Mouse (Mus musculus): ENCODE results near the gene Art1. TPM values are rescaled to one million over a fixed set of nuclear protein-coding genes. Genes with fewer than 3 reads are reported as not detected.
A peak's percentile ranks its signal among the peaks of the same experiment; 100 is the strongest.

Gene Art1
- polyA plus RNA-seq, 1 experiment from 2014 or later, result 0.78 TPM

DNA sequence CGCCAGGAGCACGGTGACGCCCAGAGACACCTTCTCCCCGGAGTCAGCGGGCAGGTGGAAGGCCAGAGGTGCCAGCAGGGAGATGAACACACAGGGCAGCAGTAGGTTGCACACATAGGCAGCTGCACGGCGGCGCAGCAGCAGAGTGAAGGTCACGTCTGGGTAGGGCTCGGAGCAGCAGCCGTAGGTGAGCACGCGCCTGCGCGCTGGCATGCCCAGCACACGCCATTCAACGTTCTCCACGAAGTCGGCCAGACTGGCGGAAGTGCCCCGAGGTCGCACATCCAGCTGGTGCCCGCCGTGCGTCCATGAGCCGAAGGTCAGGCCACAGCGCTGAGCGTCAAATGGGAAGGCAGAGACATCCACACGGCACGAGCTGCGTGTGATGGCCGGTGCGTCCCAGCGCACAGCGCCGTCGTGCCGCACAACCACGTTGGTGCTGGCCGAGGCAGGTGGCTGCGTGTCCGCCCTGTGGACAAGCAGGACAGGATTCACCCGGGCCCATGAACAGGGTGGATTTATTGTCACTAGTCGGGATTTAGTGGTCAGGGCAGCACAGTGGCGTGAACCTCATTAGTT, 11.7 kb downstream of the Art1 start:
- H3K27ac ChIP-seq, result no peak overlapping the region
- H3K4me3 ChIP-seq, result no peak overlapping the region
- WGBS, result 82% methylated on average over 45 of the region's 45 CpGs
- no peak for DNase-seq (ENCODE audit: low spot score)
- no peaks in the 10 kb centered on the region for H3K27me3 ChIP-seq (ENCODE audit: insufficient read depth, poor library complexity, severe bottlenecking)
- H3K4me1 ChIP-seq (replicated peaks), result no peaks in the 10 kb centered on the region
- peaks cover 4% of the 10 kb centered on the region for H3K36me3 ChIP-seq
- H3K9me3 ChIP-seq, result no peaks in the 10 kb centered on the region

DNA sequence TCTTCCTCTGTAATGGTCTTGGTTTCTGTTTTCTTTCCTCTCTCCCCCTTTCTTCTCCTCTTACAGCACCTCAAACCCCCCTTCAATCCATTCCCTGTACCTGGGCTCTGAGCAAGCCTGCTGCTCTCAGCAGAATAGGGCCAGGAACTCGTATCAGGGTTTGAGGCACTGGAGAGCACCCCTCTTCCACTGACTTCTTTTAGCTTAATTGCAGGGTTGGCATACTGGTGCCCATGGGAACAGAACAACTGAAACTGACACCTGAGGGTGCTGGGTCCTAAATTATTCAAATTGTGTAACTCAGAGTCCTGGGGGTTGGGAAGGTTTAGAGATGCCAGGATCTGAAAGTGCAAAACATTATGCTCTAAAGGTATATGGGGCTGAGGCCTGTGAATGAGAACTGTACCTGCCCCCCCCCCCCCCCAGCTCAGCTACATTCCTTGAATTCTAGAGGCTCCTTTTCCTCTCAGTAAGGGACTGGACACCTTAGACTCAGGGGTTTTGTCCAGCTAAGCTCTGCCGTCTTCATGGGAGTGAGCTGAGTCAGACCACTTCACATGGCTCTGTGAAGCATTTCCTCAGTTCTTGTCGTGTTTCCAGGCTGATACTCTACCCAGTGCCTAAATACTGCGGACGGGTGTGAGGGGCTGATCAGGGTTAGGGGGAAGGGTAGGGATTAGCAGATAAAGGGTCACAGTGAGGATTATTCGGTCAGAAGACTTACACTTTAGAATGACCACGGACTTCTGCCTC, 15.2 kb downstream of the Art1 start, which contains the start of gene Chrna10:
Chrna10 (minus strand) TSS at position 250 of the 753 bp plus-strand sequence.
- 66% methylated on average over 7 of the region's 7 CpGs for WGBS
- H3K27ac ChIP-seq, result no peak within 1 kb of the TSS
- DNase-seq (ENCODE audit: low spot score), result no peak
- no peaks in the 10 kb centered on the region for H3K9me3 ChIP-seq
- no peak within 1 kb of the TSS for H3K4me3 ChIP-seq
- H3K4me1 ChIP-seq (replicated peaks), result no peaks in the 10 kb centered on the region
- no peaks in the 10 kb centered on the region for H3K27me3 ChIP-seq (ENCODE audit: insufficient read depth, poor library complexity, severe bottlenecking)
- peaks cover 38% of the 10 kb centered on the region for H3K36me3 ChIP-seq

DNA sequence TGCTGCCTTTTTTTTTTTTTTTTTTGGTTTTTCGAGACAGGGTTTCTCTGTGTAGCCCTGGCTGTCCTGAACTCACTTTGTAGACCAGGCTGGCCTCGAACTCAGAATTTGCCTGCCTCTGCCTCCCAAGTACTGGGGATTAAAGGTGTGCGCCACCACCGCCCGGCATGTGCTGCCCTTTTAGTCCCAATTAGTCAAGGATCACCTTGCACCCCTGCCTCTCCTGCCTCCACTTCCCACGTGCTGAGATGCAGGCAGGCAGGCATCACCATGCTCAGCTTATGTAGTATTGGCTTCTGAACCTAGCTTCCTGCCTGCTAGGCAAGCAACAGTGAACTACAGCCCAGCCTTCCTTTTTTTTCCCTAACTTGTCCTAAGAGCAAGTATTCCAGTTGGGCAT, 15.8 kb downstream of the Art1 start:
- H3K9me3 ChIP-seq, result no peaks in the 10 kb centered on the region
- peaks cover 45% of the 10 kb centered on the region for H3K36me3 ChIP-seq
- DNase-seq (ENCODE audit: low spot score), result no peak
- H3K27ac ChIP-seq, result no peak overlapping the region
- 79% methylated on average over 6 of the region's 6 CpGs for WGBS
- H3K4me1 ChIP-seq (replicated peaks), result no peaks in the 10 kb centered on the region
- H3K27me3 ChIP-seq (ENCODE audit: insufficient read depth, poor library complexity, severe bottlenecking), result no peaks in the 10 kb centered on the region
- H3K4me3 ChIP-seq, result no peak overlapping the region

DNA sequence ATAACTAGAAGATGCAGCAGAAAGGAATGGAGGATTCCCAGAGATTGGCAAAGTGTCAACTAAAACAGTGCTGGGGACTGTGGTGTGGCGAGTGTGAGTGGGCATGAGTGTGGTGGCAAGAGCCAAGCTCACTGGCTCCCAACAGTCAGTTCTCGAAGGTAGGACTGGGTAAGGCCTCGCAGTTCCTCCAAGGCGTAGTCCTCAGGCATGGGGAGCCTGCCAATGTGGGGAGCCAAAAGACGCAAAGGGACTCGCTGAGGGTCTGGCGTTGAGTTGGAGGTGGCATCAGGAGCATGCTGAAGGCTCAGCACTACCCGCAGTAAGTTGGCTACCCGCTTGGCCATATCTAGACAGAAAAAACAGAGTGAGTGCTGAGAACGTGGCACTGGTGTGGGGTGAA, 18.8 kb downstream of the Art1 start:
- WGBS, result 95% methylated on average over 10 of the region's 10 CpGs
- no peak for DNase-seq (ENCODE audit: low spot score)
- Histone ChIP-seq H3K4me3 (no peak overlapping the region), H3K9me3 (no peaks in the 10 kb centered on the region), H3K27me3 (ENCODE audit: insufficient read depth, poor library complexity, severe bottlenecking) (no peaks in the 10 kb centered on the region), H3K36me3 (peaks cover 74% of the 10 kb centered on the region), H3K4me1 (replicated peaks) (no peaks in the 10 kb centered on the region), H3K27ac (no peak overlapping the region)

DNA sequence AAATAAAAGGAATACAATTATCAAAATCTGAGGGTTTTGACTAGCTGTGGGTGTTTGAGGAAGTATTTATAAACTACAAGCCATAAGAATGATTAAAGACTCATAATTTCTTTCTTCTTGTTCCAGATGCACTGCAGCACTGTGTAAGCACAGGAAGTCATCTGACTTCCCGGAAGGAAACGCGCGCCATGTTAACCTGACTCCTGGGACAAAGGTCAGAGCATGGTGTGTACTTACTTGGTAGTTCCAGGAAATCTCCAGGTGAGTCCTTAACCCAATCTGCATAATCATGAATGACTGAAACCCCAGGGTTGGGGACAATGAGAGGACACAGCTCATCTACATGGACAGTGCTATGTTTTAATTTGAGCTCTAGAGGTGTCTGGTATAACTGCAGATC, 30.9 kb downstream of the Art1 start:
- Histone ChIP-seq H3K4me3 (no peak overlapping the region), H3K36me3 (peaks cover 100% of the 10 kb centered on the region), H3K9me3 (no peaks in the 10 kb centered on the region), H3K27me3 (ENCODE audit: insufficient read depth, poor library complexity, severe bottlenecking) (no peaks in the 10 kb centered on the region), H3K27ac (no peak overlapping the region), H3K4me1 (replicated peaks) (no peaks in the 10 kb centered on the region)
- DNase-seq (ENCODE audit: low spot score), result no peak
- 91% methylated on average over 4 of the region's 4 CpGs for WGBS

DNA sequence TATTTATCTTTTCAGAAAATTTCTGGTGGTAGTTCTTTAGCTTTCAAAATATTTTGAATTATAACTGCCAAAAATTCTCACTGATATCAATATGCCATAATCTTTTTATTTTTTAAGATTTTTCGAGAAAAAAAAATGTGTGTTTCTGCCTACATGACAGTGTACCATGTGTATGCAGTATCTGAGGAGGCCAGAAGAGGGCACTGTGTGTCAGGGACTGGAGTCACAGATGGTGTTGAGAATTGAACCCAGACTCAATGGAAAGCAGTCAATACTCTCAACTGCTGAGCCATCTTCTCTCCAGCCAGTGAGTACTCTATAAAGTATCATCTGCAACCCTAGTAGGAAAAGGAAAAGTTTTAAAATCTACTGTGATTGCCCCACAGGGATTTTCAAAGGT, 35.9 kb downstream of the Art1 start:
- Histone ChIP-seq H3K27ac (no peak overlapping the region), H3K36me3 (peaks cover 98% of the 10 kb centered on the region), H3K4me3 (no peak overlapping the region), H3K9me3 (no peaks in the 10 kb centered on the region), H3K4me1 (replicated peaks) (no peaks in the 10 kb centered on the region), H3K27me3 (ENCODE audit: insufficient read depth, poor library complexity, severe bottlenecking) (no peaks in the 10 kb centered on the region)
- peak; percentile 32 for DNase-seq (ENCODE audit: low spot score)
- WGBS, result 80% methylated on average over 1 of the region's 1 CpGs

DNA sequence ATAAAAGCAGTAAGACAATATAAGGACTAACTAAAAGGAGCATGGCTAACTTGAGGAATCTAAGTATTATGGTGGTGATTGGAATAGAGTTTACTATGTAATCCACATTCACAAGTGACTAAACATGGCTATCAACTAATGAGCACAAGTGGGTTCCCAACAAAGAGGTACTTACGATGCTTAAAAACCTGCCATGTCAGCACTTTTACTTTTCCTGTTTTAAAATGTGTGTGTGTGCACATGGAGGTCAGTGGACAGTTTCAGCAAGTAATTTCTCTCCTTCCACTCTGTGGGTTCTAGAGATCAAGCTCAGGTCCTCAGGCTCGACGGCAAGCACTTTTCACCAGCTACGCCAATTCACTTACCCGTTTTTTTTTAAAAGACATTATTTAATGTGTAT, 36.4 kb downstream of the Art1 start:
- no peaks in the 10 kb centered on the region for H3K4me1 ChIP-seq (replicated peaks)
- no peak overlapping the region for H3K4me3 ChIP-seq
- H3K36me3 ChIP-seq, result peaks cover 98% of the 10 kb centered on the region
- DNase-seq (ENCODE audit: low spot score), result no peak
- 97% methylated on average over 5 of the region's 5 CpGs for WGBS
- H3K27me3 ChIP-seq (ENCODE audit: insufficient read depth, poor library complexity, severe bottlenecking), result no peaks in the 10 kb centered on the region
- no peak overlapping the region for H3K27ac ChIP-seq
- no peaks in the 10 kb centered on the region for H3K9me3 ChIP-seq

DNA sequence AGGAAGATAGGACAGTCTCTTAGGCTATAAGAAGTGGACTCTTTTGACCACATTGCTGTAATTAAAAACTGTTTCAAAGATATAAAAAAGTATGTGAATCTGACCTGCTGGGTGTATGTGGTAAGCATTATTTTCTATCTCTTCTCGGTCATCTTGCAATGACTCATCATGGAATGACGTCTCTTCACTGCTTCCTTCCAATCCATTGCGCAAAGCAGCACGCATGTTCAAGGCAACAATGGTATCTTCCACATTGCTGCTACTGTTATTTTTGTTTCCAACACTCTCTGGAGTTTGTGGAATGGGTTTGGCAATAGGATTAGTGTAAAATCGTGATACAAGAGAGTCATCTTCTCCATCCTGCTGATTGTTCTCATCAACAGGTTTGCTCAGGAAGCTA, 52.1 kb downstream of the Art1 start:
- Histone ChIP-seq H3K4me1 (replicated peaks) (no peaks in the 10 kb centered on the region), H3K36me3 (peaks cover 97% of the 10 kb centered on the region), H3K4me3 (no peak overlapping the region), H3K27me3 (ENCODE audit: insufficient read depth, poor library complexity, severe bottlenecking) (no peaks in the 10 kb centered on the region), H3K9me3 (no peaks in the 10 kb centered on the region), H3K27ac (no peak overlapping the region)
- 96% methylated on average over 5 of the region's 5 CpGs for WGBS
- DNase-seq (ENCODE audit: low spot score), result no peak

Other genes starting within 250 kb of the Art1 start
- gene Folr2, start 244.5 kb upstream of the Art1 start, polyA plus RNA-seq (2016; fragmentation: Nextera tagmentation; extraction: Ambion mirVana), result 0.76 TPM in 1 of 2 replicates, not detected in the other
- gene Anapc15, start 238.0 kb upstream of the Art1 start, polyA plus RNA-seq (2016; fragmentation: Nextera tagmentation; extraction: Ambion mirVana), result 91.2 and 103 TPM in 2 replicates
- gene Folr1, start 231.0 kb upstream of the Art1 start, polyA plus RNA-seq (2016; fragmentation: Nextera tagmentation; extraction: Ambion mirVana), result 10.8 and 17.1 TPM in 2 replicates
- 165 and 173 TPM in 2 replicates for gene Lamtor1, start 195.8 kb upstream of the Art1 start, polyA plus RNA-seq (2016; fragmentation: Nextera tagmentation; extraction: Ambion mirVana)
- 0.31 and 0.75 TPM in 2 replicates for gene Tomt, start 195.4 kb upstream of the Art1 start, polyA plus RNA-seq (2016; fragmentation: Nextera tagmentation; extraction: Ambion mirVana)
- gene Lrrc51, start 167.8 kb upstream of the Art1 start, polyA plus RNA-seq (2016; fragmentation: Nextera tagmentation; extraction: Ambion mirVana), result 9.6 and 13.8 TPM in 2 replicates
- gene Numa1, start 167.6 kb upstream of the Art1 start, polyA plus RNA-seq (2016; fragmentation: Nextera tagmentation; extraction: Ambion mirVana), result 79.0 and 80.6 TPM in 2 replicates
- 2.4 and 3.8 TPM in 2 replicates for gene Il18bp, start 83.1 kb upstream of the Art1 start, polyA plus RNA-seq (2016; fragmentation: Nextera tagmentation; extraction: Ambion mirVana)
- 30.3 and 32.3 TPM in 2 replicates for gene Rnf121, start 36.3 kb upstream of the Art1 start, polyA plus RNA-seq (2016; fragmentation: Nextera tagmentation; extraction: Ambion mirVana)
- 37.4 and 42.3 TPM in 2 replicates for gene Xndc1, start 36.2 kb upstream of the Art1 start, polyA plus RNA-seq (2016; fragmentation: Nextera tagmentation; extraction: Ambion mirVana)
- 2.0 and 2.2 TPM in 2 replicates for gene Xntrpc, start 36.0 kb upstream of the Art1 start, polyA plus RNA-seq (2016; fragmentation: Nextera tagmentation; extraction: Ambion mirVana)
- not detected in 2 replicates for gene Trpc2, start 18.6 kb upstream of the Art1 start, polyA plus RNA-seq (2016; fragmentation: Nextera tagmentation; extraction: Ambion mirVana)
- gene Art5, start 7.7 kb downstream of the Art1 start, polyA plus RNA-seq (2016; fragmentation: Nextera tagmentation; extraction: Ambion mirVana), result 2.7 and 5.7 TPM in 2 replicates
- not detected in 2 replicates for gene Chrna10, start 15.1 kb downstream of the Art1 start, polyA plus RNA-seq (2016; fragmentation: Nextera tagmentation; extraction: Ambion mirVana)
- 36.9 and 42.6 TPM in 2 replicates for gene Nup98, start 108.4 kb downstream of the Art1 start, polyA plus RNA-seq (2016; fragmentation: Nextera tagmentation; extraction: Ambion mirVana)
- 44.2 and 51.6 TPM in 2 replicates for gene Pgap2, start 108.5 kb downstream of the Art1 start, polyA plus RNA-seq (2016; fragmentation: Nextera tagmentation; extraction: Ambion mirVana)
- gene Rhog, start 154.3 kb downstream of the Art1 start, polyA plus RNA-seq (2016; fragmentation: Nextera tagmentation; extraction: Ambion mirVana), result 34.3 and 41.3 TPM in 2 replicates
- 8.9 and 13.5 TPM in 2 replicates for gene Stim1, start 166.1 kb downstream of the Art1 start, polyA plus RNA-seq (2016; fragmentation: Nextera tagmentation; extraction: Ambion mirVana)

Measured in hindbrain, embryonic 10.5 days (tissue).